Mouse (Mus musculus) heart, postnatal 36 days (tissue): Measurements from ENCODE around the gene Ifnb1. TPM values are rescaled to one million over a fixed set of nuclear protein-coding genes. Genes with fewer than 3 reads are reported as not detected.
"Not testable (repeated sequence)": the region's sequence is repeated elsewhere in the genome, so short reads cannot be mapped to it uniquely, and the experiment has no call there.

Source experiments
- DNase-seq, 2 experiments: peaks; one replicate each; pipeline ENCODE4 v3.0.0; 2021 to 2022
- intact Hi-C: fragments of 180-260 bp; cut with DNase I; formaldehyde crosslinking; loops from one replicate; pipeline ENCODE4 v1.15.1; 2025
- total RNA-seq, 2 experiments: library from RNA; stranded (reverse); gene quantifications; 2 replicates each; pipeline ENCODE4 v1.2.3; 2021

The Ifnb1 gene
- not detected for total RNA-seq

DNA sequence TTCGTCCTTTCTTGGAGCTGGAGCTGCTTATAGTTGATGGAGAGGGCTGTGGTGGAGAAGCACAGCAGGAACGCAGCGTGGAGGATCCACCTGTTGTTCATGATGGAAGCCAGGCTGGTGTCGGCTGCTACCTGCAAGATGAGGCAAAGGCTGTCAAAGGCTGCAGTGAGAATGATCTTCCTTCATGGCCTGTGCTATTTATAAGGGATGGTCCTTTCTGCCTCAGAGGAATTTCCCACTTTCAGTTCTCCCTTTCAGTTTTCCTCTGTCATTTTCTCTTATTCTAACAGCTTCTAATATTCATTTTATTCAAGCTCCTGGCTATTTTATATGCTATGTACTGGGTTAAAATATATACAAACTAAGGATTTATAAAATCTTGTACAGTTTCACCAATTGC lies at the start of gene Ifnb1:
Gene Ifnb1 (minus strand): TSS at position 101 of the 400 bp plus-strand sequence.
- intact Hi-C loops, result loop anchor here (1.0 kb wide), 1 partner anchor 21 kb away; no protein-coding TSS in a partner anchor
- no peak for DNase-seq

DNA sequence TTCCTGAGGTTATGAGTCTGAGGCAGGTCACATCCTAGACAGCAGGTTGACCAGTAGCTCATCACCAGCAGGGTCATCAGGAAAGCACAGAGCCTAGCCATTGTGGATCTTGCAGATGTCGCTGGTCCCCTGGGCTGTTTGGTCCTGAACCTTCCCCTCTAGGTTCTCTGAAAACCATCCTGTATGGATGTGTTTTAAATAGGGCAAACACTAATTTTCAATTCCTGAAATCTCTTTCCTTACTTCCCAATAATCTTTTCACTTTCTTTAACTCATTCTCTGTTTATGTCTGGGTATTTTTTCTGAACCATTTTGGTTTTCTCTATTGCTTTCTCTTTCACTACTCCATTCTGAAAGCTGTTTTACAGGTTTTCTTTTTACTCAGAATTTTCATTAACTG lies 49.1 kb upstream of the Ifnb1 start, which contains the start of gene Ifna14:
Gene Ifna14 (minus strand): TSS at position 101 of the 400 bp plus-strand sequence.
- intact Hi-C loops, result no loop called here
- no peak for DNase-seq

DNA sequence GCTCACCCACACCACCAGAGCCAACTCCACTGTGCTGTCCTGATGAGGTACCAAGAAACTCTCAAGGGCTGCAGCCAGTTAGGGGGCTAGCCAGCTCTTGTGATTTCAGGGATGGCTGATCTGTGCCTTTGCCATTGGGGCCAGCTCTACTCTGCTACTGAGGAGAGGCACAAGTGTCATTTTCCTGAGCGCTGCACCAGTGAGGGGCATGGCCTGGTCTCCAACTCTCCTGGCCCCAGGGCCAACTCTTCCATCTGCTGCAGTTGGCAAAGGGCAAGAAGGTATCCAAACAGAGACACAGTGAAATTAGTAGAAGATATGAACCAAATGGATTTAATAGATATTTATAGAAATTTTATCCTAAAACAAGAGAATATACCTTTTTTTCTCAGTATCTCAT lies 39.2 kb upstream of the Ifnb1 start:
- no peak for DNase-seq
- intact Hi-C loops, result no loop called here

DNA sequence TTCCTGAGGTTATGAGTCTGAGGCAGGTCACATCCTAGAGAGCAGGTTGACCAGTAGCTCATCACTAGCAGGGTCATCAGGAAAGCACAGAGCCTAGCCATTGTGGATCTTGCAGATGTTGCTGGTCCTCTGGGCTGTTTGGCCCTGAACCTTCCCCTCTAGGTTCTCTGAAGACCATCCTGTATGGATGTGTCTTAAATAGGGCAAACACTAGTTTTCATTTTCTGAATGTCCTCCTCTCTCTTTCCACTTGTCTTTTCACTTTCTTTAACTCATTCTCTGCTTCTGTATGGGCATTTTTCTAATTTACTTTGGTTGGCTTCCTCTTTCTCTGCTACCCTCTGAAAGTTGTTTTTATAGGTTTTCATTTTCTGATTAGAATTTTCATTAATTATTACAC lies 35.6 kb upstream of the Ifnb1 start, which contains the start of gene Ifna15:
Gene Ifna15 (minus strand): TSS at position 101 of the 400 bp plus-strand sequence.
- intact Hi-C loops, DNase-seq: not testable (repeated sequence)

DNA sequence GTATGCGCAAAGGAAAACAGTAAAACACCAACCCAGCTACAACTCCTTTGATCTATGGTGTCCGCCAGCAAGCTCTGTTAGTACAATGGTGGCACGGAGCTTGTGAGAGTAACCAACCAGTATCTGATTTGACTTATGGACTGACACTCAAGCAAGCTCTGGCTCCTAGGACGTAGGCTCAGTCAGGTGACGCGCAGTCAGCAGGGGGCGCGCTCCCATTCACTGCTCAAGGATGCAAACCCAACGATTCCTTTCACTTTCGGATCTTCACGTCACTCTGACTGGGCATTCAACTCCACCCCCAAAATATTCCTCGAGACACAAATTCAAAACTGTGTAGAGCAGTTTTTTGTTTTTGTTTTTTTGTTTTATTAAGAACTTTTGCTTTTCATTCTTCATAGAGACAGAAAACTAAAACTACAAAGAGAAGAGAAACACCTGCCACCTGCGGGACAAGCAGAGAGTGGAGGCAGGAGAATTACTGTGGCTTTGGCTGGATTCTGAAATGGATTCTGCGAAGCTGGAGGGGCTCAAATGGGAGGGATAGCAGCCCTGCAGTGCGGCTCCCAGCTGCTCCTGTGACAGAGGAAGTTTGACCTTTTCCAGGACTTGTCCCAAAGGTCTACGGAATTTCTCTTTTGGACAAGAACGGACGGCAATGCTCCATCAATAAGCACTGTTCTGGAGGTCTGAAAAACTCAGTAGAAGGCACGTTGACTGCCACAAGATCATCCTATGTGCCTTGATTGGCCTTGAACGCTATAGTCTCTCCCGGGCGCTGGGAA lies 27.8 kb upstream of the Ifnb1 start:
- intact Hi-C loops, result loop anchor here (2.0 kb wide), 1 partner anchor 90 kb away; no protein-coding TSS in a partner anchor
- peak; percentile 74 to 83 for DNase-seq

DNA sequence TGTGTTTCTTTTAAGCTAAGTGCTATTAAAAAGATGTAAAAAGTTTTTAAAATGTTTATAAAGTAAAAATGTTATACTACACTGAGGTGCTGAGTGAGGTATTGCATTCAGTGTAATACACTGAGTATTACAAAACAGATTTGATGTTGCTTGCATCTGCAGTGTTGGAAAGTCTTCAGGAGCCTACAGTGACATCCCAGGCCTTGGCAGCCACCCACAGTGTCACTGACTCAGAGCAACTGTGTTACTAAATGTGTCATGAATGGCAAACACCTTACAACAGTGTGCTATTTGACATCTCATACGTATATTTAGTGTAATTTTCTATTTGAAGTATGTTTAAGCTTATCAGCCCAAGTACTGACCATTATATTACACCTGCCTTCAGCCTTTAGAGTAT lies 25.4 kb upstream of the Ifnb1 start:
- no peak for DNase-seq
- intact Hi-C loops, result loop anchor here (5.0 to 10.0 kb wide), 2 partner anchors 453 to 1181 kb away; partner anchors contain the start of gene Focad

DNA sequence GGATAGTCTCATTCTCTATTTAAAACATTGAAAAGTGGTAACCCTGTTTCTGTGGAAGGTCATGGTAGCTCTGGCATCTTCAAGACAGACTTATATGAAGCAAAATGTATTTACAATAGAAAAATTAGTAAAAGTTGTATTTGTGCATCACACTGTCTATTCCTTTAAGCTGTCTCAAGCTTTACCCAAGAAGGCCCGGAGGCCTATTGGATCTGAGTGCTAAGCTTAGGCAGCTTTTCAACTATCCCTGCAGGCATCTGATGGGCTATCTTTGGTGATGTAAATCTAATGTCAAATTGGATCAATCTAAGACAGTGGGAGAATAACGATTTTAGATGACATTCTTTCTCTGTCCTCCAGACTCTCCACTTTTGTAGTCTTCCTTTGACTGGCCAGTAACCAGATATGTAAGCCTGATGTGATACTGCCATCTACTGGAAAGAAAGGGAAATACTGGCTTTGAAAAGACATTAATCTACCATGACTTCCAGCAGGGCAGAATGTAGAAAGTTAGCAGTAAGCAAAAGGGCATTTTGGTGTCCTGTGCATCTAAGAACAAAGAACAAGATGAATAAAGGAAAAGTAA lies 21.2 kb upstream of the Ifnb1 start:
- intact Hi-C loops, result loop anchor here (1.0 to 10.0 kb wide), 6 partner anchors 20 to 756 kb away; partner anchors contain the start of gene Focad
- no peak for DNase-seq

DNA sequence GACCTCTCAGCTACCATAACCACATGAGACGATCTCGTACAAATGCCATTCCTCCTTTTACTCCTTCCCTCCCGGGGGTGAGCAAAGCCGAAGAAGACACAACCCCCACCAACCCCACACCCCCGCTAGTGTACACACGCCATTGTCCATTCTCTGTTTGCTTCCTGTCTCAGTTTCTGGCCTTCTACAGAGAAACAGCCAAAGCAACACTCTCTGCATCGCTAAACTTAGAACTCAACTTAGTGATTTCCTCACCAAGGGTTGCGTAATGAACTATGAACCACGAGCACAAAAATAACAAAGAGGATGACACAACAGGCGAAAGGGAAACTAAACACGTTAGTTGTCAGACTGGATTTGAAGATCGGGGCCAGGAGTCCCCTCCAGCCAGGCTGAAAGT lies 14.8 kb upstream of the Ifnb1 start:
- intact Hi-C loops, result no loop called here
- DNase-seq, result peak; percentile 41 to 58

DNA sequence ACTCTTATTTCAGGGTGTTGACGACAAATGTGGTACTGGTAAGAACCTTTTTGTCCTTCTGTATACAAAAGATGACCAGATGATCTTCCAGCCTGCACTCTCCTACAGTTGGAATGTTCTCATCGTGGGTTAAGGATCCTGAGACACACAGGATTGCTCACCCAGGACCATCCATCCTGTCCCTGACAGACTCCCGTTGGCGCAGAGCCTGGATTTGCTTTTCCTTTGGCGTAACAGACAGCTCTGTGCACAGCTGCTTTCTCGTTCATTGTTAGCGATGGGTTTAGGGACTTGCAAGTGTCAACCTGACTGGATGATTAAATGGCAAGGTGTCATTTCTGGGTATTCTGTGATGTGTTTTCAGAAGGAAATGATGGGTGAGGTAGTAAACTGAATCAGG lies 14.1 kb upstream of the Ifnb1 start:
- intact Hi-C loops, result no loop called here
- DNase-seq, result peak in 1 of 2 experiments; percentile 35

DNA sequence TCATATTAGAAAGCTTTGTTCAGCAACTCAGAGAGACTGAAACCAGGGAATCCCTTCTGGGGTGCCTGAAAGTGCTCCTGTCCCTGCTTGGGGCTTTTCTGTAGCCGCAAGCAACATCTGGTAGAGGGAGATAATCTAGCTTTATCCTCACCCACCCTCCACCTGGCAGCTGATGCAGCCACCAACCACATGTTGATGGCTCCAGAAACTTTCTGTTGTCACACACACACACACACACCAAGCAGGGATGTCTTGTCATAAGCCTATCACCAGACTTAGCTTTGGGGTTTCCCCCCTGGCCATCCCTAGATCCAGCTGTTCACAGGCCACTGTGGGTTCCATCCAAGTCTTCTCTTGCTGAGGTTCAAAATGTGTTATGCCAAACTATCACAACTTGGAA lies 13.2 kb upstream of the Ifnb1 start:
- intact Hi-C loops, result no loop called here
- no peak for DNase-seq

DNA sequence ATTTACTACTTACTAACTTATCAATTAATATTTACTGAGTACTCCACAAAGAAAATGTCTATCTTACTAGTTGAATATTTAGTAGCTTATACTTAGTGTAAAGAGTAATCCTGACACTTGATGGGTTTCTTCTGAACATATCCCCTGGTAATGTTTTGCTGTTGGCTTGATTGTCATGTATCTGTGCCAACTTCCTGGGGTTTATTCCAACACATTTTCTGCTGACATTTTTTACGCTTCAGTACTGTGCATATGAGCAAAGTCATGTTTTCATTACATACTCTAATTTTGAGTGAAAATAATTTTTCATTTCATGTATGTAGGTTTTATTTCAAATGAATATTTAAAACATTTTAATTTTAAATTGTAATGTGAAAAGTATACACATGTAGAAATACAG lies 12.3 kb upstream of the Ifnb1 start:
- no peak for DNase-seq
- intact Hi-C loops, result no loop called here

DNA sequence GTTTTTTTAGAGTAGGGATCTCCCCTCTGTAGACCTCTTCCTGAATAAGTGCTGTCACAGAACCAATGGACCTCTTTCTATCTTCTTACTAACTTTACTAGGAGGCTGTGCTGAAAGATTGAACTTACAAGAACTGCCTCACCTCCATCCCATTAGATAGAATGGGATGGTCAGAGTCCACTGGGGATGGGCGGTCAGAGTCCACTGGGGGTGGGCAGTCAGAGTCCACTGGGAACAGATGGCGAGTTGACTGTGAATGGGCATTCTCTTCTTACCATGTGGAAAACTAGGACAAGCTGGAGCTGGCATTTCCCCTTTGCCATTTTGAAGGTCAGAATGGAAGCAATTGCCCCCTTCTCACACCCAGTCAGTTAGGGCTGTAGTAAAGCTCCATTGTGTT lies 10.9 kb upstream of the Ifnb1 start:
- intact Hi-C loops, result no loop called here
- no peak for DNase-seq

DNA sequence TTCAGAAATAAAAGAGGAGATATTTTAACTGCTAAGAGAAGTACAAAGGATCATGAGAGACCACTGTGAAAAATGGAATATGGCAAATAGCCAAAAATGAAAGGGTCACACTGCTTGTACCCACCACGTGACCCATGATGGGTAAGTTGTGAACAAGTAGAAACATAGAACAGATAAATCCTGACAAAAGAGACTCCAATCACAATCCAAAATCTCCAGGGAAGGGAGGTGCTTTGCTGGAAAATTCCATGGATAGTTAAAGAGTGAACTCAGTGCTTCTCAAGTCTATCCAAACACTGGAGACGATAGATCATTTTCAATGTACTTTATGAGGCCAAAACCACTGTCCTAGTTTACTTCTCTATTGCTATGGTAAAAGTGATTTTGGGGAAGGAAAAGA lies 8.3 kb upstream of the Ifnb1 start:
- DNase-seq, result no peak
- intact Hi-C loops, result no loop called here

DNA sequence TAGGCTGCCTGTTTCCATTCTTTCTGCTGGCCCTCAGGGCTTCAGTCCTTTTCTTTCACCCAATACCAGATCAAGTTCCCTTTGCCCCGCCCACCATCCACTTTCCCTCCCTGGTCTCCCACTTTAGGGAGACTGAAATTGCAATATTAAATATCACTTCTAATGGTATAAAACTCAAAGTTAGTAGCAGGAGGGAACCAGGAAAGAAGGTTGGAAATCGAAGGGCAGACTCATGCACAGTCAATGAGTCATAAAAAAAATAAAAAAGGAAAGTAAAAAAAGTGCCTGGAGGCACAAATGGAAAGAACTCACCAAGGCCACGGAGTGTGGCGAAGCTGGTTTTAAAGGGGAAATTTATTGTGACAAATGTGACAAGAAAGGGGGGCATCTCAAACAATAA lies 7.7 kb upstream of the Ifnb1 start:
- intact Hi-C loops, result no loop called here
- DNase-seq, result no peak

DNA sequence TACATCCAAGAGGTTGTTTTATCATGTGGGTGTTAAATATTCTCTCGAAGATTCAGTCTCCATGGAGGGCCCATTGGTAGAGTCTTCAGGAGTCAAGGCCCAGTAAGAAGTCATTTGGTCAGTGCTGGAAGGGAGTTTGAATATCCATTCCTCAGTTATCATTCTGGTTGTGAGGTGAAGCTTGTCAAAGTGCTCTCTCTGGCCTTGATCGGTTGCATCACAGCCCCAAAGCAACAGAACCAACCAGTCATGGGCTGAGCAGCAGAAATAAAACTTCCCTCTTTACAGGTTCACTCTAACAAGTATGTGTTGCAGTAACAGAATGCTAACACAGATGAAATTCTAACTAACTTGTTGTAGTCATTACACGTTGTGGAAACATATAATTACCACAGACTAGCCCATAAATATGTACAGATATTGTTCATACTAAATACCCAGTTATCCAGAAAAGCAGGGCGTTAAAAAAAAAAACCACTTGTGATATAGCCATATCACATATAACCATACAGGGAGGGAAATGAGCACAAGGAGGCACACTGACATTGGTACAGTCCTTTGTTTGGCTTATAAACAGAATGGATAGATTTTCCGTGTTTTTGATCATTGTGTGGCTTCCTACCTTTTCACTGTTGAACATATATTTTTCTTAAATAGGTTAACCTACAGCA lies 3.9 kb upstream of the Ifnb1 start:
- no peak for DNase-seq
- intact Hi-C loops, result no loop called here

DNA sequence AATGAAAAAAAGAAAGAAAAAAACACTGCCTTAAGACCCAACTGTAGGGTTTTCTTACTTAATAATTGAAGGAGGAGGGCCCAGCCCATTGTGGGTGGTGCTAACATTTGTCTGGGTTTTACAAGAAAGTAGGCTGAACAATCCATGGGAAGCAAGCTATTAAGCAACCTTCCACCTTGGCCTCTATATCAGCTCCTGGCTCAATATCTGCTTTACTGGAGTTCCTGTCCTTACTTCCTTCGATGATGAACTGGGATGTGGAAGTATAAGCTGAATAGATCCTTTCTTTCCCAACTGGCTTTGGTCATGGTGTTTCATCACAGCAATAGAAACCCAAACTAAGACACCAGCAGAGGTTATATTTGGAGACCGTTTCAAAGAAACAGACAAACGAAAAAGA lies 2.8 kb upstream of the Ifnb1 start:
- intact Hi-C loops, result no loop called here
- no peak for DNase-seq

DNA sequence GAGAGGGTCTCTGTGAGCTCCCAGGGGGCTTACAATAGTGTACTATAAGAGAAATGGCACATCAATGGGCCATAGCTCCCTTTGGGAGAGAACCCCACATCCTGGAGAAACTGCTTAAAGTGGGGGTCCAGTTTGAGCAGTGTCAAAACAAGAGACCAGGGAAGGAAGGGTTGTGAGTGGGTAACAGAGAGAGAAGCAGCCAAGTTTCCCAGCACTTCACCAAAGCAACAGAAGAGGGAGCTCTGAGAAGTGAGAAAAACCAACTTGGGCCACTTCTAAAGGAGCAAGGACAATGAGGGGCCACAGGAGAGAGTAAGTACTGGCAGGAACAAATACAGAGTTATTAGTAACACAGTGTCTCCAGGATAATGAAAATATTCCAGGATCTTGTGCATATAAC lies 667 bp upstream of the Ifnb1 start:
- intact Hi-C loops, result loop anchor here (1.0 kb wide), 1 partner anchor 20 kb away; no protein-coding TSS in a partner anchor
- DNase-seq, result peak; percentile 30 to 57

DNA sequence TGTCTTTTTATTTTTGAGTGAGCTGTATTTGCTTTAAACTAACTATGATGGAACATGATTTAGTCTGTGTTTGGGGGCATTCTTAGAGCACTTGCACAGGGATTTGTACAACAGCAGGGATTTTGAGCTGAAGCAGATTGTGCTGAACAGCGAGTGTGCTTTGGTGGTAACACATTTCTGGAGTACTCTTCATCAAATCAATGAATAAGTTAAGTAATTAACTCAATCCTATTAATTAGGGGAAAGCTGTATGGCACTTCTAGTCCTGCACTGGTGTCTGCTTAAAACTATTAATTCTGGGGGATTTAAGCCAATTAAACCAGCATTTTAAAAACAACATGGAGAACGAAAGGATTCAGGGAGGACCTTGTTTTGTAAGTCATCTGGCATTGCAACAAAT lies 4.6 kb downstream of the Ifnb1 start:
- intact Hi-C loops, result no loop called here
- no peak for DNase-seq

DNA sequence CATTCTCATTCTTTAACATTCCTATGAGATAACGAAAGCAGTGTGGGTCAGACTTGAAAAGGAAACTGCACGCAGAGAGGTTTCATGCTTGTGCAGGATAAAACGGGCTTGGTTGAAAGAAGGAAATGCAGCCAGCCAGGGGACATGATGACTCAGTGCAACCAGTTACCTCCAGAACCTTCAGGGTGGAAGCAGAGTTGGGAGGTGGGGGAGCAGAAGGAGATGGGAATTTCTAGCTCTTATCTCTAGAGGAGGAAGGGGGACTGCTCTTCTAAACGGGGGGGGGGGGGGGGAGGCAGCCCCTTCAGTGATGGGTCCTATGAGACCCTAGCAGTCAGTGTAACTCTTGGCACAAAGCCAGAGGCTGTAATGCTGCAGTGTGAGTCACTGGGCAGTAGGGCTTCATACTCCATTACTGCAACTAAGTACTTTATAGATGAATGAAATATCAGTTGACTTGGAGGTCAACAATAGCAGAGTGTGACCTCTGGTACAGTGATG lies 6.8 kb downstream of the Ifnb1 start:
- intact Hi-C loops, result loop anchor here (2.0 kb wide), 1 partner anchor 77 kb away; the partner anchor contains the start of gene Hacd4
- DNase-seq, result peak; percentile 37 to 45

DNA sequence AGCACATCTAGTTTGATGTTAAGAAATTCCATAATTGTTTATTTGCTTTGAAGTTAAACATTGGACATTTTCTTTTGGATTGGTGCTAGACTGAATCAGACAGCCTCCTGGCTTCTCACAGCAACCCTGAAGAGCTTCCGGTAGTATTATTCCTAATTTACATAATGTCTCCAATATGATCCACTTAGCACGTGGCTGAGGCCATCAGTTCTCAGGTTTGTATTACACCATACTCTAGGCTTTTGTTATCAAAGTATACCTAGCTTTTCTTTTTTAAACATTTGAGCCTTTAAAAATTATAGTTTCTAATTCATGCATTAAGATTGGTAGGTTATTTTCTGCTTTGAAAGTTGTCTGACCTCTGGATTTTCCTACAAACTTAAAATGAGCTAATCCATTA lies 7.3 kb downstream of the Ifnb1 start:
- intact Hi-C loops, result loop anchor here (2.0 kb wide), 1 partner anchor 76 kb away; the partner anchor contains the start of gene Hacd4

DNA sequence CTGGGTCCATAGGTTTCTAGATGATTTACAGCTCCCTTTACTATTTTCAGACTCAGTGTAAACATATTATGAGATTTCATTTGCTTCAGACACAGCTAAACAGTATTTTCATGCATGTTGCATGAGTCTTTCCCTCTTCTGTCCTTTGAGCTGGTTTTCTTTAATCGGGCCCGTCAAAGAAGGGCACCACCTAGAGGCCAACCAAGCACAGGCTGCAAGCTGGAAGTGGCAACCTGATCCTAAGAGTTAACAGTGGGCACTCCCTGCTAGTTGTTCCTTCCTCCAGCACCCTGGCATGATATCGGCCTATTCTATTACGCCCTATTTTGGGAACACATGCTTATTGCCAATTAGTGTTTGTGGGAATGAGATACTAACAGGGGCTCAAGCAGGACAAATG lies 8.2 kb downstream of the Ifnb1 start:
- peak; percentile 61 to 64 for DNase-seq
- intact Hi-C loops, result loop anchor here (2.0 to 5.0 kb wide), 2 partner anchors 76 to 157 kb away; partner anchors contain the start of gene Hacd4

More for the DNA sequence above, 7.3 kb downstream of the Ifnb1 start:
- DNase-seq, result no peak
